Mouse (Mus musculus) c-Kit-positive CD71-positive TER-119-positive erythroid progenitor cells, embryonic 14.5 days (primary cell): ENCODE data around the gene Gm47959.

ENCODE experiments used
- DNase-seq: peaks from one replicate; pipeline ENCODE4 v3.0.0-alpha.2; 2013; ENCODE audit warnings: low spot score

Gene Gm47959

GRCm38 (mm10) chr1:83034509-83034908 lies 34.2 kb downstream of the Gm47959 start:
- DNase-seq: no peak

GRCm38 (mm10) chr1:83036892-83037667 lies 36.7 kb downstream of the Gm47959 start:
- no peak for DNase-seq

- no peak for DNase-seq
These were observed 37.8 kb downstream of the Gm47959 start, which contains the start of gene Slc19a3 for GRCm38 (mm10) chr1:83038109-83038672. Gene Slc19a3 (minus strand): TSS chr1:83038448.

GRCm38 (mm10) chr1:83039080-83039479 lies 38.7 kb downstream of the Gm47959 start:
- DNase-seq: no peak

- no peak for DNase-seq
These were observed 42.0 kb downstream of the Gm47959 start, which contains the start of gene Krtap28-10 for GRCm38 (mm10) chr1:83042380-83042779. Gene Krtap28-10 (minus strand): TSS chr1:83042480.

GRCm38 (mm10) chr1:83044882-83045427 lies 44.6 kb downstream of the Gm47959 start, which contains the start of gene Gm47969:
Gene Gm47969 (plus strand): TSS chr1:83044932.
- no peak for DNase-seq
